Mouse (Mus musculus) hindbrain, embryonic 13.5 days (tissue): ENCODE measurements around the gene Wdr81. TPM values are rescaled to one million over a fixed set of nuclear protein-coding genes. Genes with fewer than 3 reads are reported as not detected.

Source experiments
- ATAC-seq: fragments of 200-750 bp; cut with Nextera tagmentation; 2 replicates; pipeline ENCODE4 v1.8.0; 2017; ENCODE audit warnings: moderate TSS enrichment; ENCODE audit not compliant: low FRiP score
- H3K27ac ChIP-seq: fragments of 300-500 bp; sonication (generic); 2 replicates; pipeline ENCODE4 v1.5.1; 2015; ENCODE audit warnings: inconsistent platforms, mild to moderate bottlenecking, moderate library complexity
- H3K27me3 ChIP-seq: fragments of 300-500 bp; sonication (generic); 2 replicates; pipeline ENCODE4 v1.6.1; 2015; ENCODE audit warnings: mild to moderate bottlenecking, inconsistent platforms
- H3K36me3 ChIP-seq: fragments of 300-500 bp; sonication (generic); 2 replicates; pipeline ENCODE4 v1.6.1; 2015; ENCODE audit warnings: mild to moderate bottlenecking, inconsistent platforms
- H3K4me1 ChIP-seq: fragments of 300-500 bp; sonication (generic); replicated peaks from 2 replicates; pipeline ENCODE4 v1.6.1; 2015; ENCODE audit warnings: inconsistent platforms
- H3K4me2 ChIP-seq: fragments of 300-500 bp; sonication (generic); 2 replicates; pipeline ENCODE4 v1.6.1; 2015; ENCODE audit warnings: inconsistent platforms, mild to moderate bottlenecking, moderate library complexity
- H3K4me3 ChIP-seq: fragments of 300-500 bp; sonication (generic); 2 replicates; pipeline ENCODE4 v1.5.1; 2015; ENCODE audit warnings: mild to moderate bottlenecking, inconsistent platforms
- H3K9ac ChIP-seq: fragments of 300-500 bp; sonication (generic); 2 replicates; pipeline ENCODE4 v1.6.1; 2015; ENCODE audit warnings: mild to moderate bottlenecking, inconsistent platforms
- H3K9me3 ChIP-seq: fragments of 300-500 bp; sonication (generic); 2 replicates; pipeline ENCODE4 v1.6.1; 2016; ENCODE audit warnings: inconsistent platforms
- WGBS: fragments of 180-500 bp; shearing (Covaris S2); methylation state at CpG from one replicate; pipeline ENCODE4 v1.1.7; 2015; 5-methylcytosine and 5-hydroxymethylcytosine counted together
- polyA plus RNA-seq: library from polyadenylated mRNA; unstranded; fragments of >200 nt; fragmentation: Nextera tagmentation; extraction: Ambion mirVana; gene quantifications from 2 replicates; pipeline ENCODE4 v1.2.1, GENCODE M21; 2015

The Wdr81 gene
- polyA plus RNA-seq: 6.2 and 7.1 TPM in 2 replicates

DNA sequence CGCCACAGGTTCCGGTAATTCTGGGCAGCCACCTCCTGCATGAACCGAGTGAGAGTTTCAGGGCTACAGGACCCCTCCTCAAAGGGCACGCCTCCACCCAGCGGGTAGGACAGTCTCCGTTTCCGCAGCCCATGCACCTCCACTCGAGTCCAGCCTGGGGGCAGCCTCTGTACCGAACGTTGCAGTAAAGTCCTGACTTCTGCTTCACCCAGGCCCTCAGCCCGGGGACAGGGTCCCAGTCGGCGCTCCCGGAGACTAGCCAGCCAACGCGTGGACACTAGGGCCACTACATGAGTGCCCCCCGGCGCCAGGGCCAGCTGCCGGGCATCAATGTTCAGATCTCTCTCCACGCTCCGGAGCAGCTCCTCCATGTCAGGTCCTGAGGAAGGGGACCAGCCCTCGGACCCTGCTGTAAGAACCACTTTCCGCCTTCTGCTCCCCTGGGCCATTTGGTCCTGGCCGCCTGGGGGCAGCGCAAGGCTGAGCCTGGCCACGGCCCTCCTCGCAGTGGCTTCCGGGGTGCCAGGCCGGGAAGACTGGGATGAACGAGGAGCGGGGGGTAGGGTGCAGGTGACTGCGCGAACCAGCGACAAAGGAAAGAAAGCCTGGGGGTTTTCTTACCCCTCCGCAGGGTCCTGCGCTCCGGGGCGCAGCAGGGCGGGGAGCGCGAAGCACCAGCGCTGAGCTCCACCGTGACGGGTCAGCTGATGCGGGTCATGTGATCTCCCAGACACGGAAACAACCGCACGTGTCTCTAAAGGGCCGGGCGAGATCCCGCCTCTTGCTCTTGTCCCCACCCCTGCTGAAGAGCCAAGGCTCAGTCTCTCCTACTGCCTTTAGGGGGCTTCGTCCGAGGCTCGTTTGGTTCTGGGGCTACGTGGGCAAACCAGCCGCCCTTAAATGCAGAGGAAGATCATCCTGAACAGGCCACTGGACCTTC, at the start of gene Wdr81:
Gene Wdr81 (minus strand): TSS at position 727 of the 940 bp plus-strand sequence.
- peak; percentile 94 for ATAC-seq
- Histone ChIP-seq H3K9me3 (no peaks in the 10 kb centered on the region), H3K27ac (peak within 1 kb of the TSS; percentile 69), H3K4me3 (peak within 1 kb of the TSS; percentile 78), H3K9ac (peak within 1 kb of the TSS; percentile 87), H3K27me3 (no peaks in the 10 kb centered on the region), H3K4me1 (peaks cover 48% of the 10 kb centered on the region), H3K36me3 (peaks cover 25% of the 10 kb centered on the region), H3K4me2 (peak within 1 kb of the TSS; percentile 99)
- 2% methylated on average over 56 of the region's 56 CpGs for WGBS

DNA sequence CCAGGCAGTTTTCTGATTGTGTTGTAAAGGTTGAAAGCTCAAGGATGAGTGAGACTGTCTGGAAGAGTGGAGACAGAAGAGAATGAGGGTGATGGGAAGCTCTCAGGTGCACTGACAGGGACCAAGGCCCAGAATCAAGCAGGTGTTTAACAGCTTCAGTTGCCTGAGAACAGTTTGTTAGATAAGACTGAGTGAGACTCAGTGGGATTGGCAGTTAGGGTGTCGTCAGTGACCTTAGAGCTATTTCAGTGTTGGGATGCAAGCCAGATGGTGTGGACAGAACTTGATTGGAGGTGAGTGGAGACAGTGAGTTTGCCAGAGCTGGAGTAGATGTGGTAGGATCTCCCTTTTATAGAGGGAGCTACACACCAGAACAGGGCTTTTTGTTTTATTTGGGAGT, 43.6 kb upstream of the Wdr81 start:
- Histone ChIP-seq H3K27ac (no peak overlapping the region), H3K4me1 (no peaks in the 10 kb centered on the region), H3K36me3 (peaks cover 99% of the 10 kb centered on the region), H3K9me3 (no peaks in the 10 kb centered on the region), H3K4me2 (no peak overlapping the region), H3K9ac (no peak overlapping the region), H3K27me3 (no peaks in the 10 kb centered on the region), H3K4me3 (no peak overlapping the region)
- 83% methylated on average over 1 of the region's 1 CpGs for WGBS
- ATAC-seq: no peak

DNA sequence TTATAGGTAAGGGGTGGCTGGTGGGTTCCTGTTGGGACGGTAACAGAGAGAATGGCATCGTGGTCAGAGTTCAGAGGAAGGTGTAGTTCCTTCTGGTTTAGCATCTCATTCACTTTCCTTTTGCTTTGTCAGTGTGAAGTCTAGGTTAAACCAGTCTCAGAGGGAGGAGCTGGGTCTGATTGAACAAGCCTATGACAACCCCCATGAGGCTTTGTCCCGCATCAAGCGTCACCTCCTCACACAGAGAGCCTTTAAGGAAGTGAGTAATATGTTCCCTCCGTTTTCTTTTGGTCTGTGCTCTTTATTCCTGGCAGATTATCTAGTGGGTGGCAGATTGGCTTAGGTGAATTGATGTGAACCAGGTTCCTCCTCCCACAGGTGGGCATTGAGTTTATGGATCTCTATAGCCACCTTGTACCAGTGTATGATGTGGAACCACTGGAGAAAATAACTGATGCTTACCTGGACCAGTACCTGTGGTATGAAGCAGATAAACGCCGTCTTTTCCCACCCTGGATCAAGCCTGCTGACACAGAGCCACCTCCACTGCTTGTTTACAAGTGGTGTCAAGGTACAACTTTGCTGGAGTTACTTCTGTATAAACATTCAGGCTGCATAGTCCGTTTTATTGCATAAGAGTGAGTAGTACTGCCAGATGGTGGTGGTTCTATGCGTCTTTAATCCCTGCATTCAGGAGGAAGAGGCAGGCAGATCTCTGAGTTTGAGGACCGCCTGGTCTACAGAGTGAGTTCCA, 40.0 kb upstream of the Wdr81 start:
- no peak overlapping the region for H3K4me2 ChIP-seq
- WGBS: 95% methylated on average over 10 of the region's 10 CpGs
- no peak overlapping the region for H3K27ac ChIP-seq
- H3K9ac ChIP-seq: no peak overlapping the region
- no peaks in the 10 kb centered on the region for H3K9me3 ChIP-seq
- no peaks in the 10 kb centered on the region for H3K4me1 ChIP-seq
- H3K36me3 ChIP-seq: peaks cover 99% of the 10 kb centered on the region
- ATAC-seq: no peak
- H3K4me3 ChIP-seq: no peak overlapping the region
- H3K27me3 ChIP-seq: no peaks in the 10 kb centered on the region

DNA sequence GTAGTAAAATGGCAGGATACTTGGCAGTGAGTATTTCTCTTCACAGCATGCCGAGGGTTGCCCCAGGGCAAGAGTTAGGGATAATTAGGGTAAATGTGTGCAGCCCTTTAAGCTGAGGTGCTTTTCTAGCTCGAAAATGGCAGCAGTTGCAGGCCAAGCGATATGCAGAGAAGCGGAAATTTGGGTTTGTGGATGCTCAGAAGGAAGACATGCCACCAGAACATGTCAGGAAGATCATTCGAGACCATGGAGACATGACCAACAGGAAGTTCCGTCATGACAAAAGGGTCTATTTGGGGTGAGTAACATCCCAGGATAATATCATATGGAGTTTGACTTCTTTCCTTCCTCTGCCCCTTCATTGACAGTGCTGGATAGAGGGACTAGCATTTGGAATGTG, 33.0 kb upstream of the Wdr81 start:
- Histone ChIP-seq H3K4me1 (peaks cover 17% of the 10 kb centered on the region), H3K36me3 (peaks cover 32% of the 10 kb centered on the region), H3K27me3 (0 out of 2 replicates have a peak, but pooled peaks cover 12% of the 10 kb centered on the region), H3K4me2 (peak overlapping the region; percentile 98), H3K9ac (peak overlapping the region; percentile 97), H3K4me3 (peak overlapping the region; percentile 99), H3K9me3 (no peaks in the 10 kb centered on the region), H3K27ac (peak overlapping the region; percentile 87; the same call in 1 of the 2 replicates)
- ATAC-seq: no peak
- WGBS: 46% methylated on average over 6 of the region's 6 CpGs

DNA sequence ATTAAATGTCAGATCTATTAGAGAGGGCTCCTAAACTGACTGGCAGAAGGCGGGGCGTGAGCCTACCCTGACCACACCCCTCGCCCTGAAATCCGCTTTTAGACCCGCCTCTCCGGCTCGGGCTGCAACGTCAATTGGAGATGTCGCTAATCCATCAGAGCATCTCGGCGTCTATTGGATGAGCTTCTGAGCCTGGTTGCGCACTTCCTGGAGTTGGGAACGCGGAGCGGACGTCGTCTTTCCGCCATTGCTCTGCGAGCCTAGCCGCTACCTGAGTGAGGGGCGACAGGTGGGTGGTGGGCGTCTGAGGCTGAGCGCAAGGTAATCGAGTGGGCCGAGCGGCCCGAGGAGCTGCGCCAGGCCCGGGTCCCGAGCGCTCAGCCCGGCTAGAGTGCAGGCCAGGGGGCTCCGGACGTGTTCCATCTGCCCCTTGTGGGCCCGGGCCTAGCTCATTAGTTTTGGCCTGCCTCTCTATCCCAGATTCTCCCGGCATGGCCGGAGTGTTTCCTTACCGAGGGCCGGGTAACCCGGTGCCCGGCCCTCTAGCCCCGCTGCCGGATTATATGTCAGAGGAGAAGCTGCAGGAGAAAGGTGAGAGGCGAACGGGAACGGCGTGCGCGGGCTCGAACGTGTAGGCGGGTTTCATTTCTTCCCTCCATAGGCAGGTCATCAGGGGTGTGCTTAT, 32.2 kb upstream of the Wdr81 start, which contains the start of gene Prpf8:
Gene Prpf8 (plus strand): TSS at position 216 of the 685 bp plus-strand sequence.
- Histone ChIP-seq H3K27me3 (0 out of 2 replicates have a peak, but pooled peaks cover 12% of the 10 kb centered on the region), H3K4me2 (peak within 1 kb of the TSS; percentile 98), H3K9ac (peak within 1 kb of the TSS; percentile 97), H3K4me1 (peaks cover 17% of the 10 kb centered on the region), H3K27ac (peak within 1 kb of the TSS; percentile 87), H3K9me3 (no peaks in the 10 kb centered on the region), H3K4me3 (peak within 1 kb of the TSS; percentile 99), H3K36me3 (peaks cover 25% of the 10 kb centered on the region)
- under 1% methylated on average over 52 of the region's 52 CpGs for WGBS
- peak; percentile 100 for ATAC-seq

DNA sequence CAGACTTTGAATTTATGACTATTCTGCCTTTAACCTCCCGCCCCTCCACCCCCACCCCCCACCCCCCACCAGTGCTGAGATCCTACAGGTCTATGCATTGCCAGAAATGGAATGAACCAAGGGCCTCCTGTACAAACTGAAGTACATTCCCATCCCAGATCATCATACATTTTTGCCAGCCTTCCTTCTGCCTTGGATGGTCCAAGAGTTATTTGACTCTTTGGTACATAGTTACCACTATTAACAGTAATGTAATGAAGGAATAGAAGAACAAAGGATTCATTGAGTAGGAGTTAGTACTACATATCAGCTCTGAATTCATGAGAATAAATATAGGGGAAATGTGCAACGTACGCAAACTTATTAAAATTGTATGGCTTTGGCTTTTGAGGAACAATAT, 31.7 kb upstream of the Wdr81 start:
- peak; percentile 52 for ATAC-seq
- H3K4me3 ChIP-seq: peak overlapping the region; percentile 99; the same call in 1 of the 2 replicates
- no peaks in the 10 kb centered on the region for H3K9me3 ChIP-seq
- peak overlapping the region; percentile 52; the same call in 1 of the 2 replicates for H3K27ac ChIP-seq
- peaks cover 19% of the 10 kb centered on the region for H3K36me3 ChIP-seq
- no peak overlapping the region for H3K9ac ChIP-seq
- WGBS: 28% methylated on average over 3 of the region's 3 CpGs
- peaks cover 17% of the 10 kb centered on the region for H3K4me1 ChIP-seq
- 0 out of 2 replicates have a peak, but pooled peaks cover 12% of the 10 kb centered on the region for H3K27me3 ChIP-seq
- peak overlapping the region; percentile 44 for H3K4me2 ChIP-seq

DNA sequence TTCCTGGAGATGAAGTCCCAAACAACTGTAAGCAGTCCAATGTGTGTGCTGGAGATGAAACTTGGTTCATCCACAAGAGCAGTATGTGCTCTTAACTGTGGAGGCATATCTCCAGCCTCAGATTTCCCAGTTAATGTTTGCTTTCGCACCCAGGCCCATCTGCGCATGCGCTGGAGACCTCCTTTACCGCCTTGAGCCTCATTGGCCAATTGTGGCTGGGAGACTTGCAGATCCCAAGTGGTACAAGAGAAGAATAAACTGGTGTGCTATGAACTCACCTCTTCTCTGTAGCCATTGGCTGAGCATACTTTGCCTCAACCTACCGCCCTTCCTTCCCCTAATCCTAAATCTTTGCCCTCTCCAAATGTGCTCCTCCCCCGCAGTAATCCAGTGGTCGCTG, 18.9 kb upstream of the Wdr81 start:
- WGBS: 65% methylated on average over 7 of the region's 7 CpGs
- no peaks in the 10 kb centered on the region for H3K9me3 ChIP-seq
- no peak for ATAC-seq

DNA sequence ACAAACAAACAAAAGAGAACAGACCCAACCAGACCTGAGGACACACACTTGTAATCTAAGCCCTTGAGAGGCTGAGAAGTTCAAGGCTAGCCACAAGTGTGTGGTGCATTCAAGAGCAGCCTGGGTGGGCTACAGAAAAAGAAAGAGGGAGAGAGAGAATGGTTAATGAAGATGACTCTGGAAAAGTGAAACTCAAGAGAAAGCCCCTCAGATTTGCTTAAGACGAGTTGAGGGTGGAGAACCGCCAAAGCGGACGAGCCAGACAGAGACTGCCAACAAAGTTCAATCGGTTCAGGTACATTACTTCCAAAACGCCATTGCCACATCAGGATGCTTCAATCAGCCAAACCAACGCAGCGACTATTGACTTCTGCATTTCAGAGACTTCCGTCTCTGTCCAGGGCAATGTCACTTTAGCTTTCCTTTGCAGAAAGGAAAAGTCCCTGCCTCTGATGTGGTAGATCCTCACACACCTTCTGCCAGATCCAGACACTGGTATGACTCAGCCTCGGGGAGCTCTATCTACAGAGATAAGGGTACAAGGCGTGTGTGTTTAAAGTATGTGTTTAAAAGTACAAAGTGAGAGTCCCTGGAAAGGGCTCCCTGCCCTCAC, 18.1 kb upstream of the Wdr81 start:
- H3K9me3 ChIP-seq: no peaks in the 10 kb centered on the region
- H3K4me3 ChIP-seq: no peak overlapping the region
- 0 out of 2 replicates have a peak, but pooled peaks cover 18% of the 10 kb centered on the region for H3K27me3 ChIP-seq
- H3K9ac ChIP-seq: no peak overlapping the region
- peaks cover 6% of the 10 kb centered on the region for H3K4me1 ChIP-seq
- H3K27ac ChIP-seq: no peak overlapping the region
- no peaks in the 10 kb centered on the region for H3K36me3 ChIP-seq
- H3K4me2 ChIP-seq: no peak overlapping the region
- WGBS: 88% methylated on average over 11 of the region's 11 CpGs
- ATAC-seq: no peak

More for the DNA sequence above, 18.9 kb upstream of the Wdr81 start:
- H3K4me1 ChIP-seq: no peaks in the 10 kb centered on the region
- no peak overlapping the region for H3K27ac ChIP-seq
- H3K4me2 ChIP-seq: no peak overlapping the region
- no peak overlapping the region for H3K4me3 ChIP-seq
- H3K9ac ChIP-seq: no peak overlapping the region
- H3K27me3 ChIP-seq: 0 out of 2 replicates have a peak, but pooled peaks cover 11% of the 10 kb centered on the region
- H3K36me3 ChIP-seq: no peaks in the 10 kb centered on the region

DNA sequence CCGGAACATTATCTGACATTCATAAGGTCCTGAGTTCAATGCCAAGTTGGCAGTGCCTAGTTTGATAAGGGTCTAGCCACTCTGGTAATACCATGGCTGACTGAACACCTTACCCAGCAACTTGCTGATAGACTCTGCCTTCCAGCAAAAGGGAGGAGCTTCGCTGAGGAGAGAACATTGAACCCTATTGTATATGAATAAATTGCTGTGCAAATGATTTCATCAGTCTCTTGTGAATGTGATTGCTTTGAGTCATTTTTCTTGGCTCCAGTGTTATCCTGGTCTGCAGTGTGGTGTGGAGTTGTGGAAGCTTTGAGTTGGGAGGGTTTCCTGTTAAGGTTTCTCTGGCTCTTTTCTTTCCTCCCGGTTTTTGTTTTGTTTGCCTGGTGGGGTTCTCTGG, 16.2 kb upstream of the Wdr81 start:
- WGBS: 88% methylated on average over 3 of the region's 3 CpGs
- no peaks in the 10 kb centered on the region for H3K9me3 ChIP-seq
- 0 out of 2 replicates have a peak, but pooled peaks cover 19% of the 10 kb centered on the region for H3K27me3 ChIP-seq
- H3K9ac ChIP-seq: no peak overlapping the region
- peaks cover 9% of the 10 kb centered on the region for H3K36me3 ChIP-seq
- H3K4me1 ChIP-seq: peaks cover 8% of the 10 kb centered on the region
- ATAC-seq: no peak
- H3K27ac ChIP-seq: no peak overlapping the region
- no peak overlapping the region for H3K4me3 ChIP-seq
- H3K4me2 ChIP-seq: no peak overlapping the region

DNA sequence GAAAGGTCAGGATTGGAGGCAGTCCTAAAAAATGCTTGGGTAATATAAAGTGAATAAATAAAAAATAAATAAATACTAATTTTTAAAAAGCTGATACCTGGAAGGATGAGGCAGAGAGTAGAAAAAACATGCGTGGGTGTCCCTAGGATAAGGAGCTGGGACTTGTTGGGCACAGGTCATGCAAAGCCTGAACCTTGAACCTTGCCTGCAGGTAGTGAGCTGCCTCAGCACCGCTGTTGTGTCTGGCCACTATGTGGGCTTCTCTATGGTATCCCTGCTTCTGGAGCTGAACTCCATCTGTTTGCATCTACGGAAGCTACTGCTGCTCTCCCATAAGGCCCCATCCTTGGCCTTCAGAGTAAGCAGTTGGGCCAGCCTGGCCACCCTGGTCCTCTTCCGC, 14.7 kb upstream of the Wdr81 start:
- no peak for ATAC-seq
- peaks cover 23% of the 10 kb centered on the region for H3K36me3 ChIP-seq
- H3K4me3 ChIP-seq: no peak overlapping the region
- H3K4me2 ChIP-seq: no peak overlapping the region
- peaks cover 8% of the 10 kb centered on the region for H3K4me1 ChIP-seq
- H3K9ac ChIP-seq: no peak overlapping the region
- H3K9me3 ChIP-seq: no peaks in the 10 kb centered on the region
- 0 out of 2 replicates have a peak, but pooled peaks cover 19% of the 10 kb centered on the region for H3K27me3 ChIP-seq
- 90% methylated on average over 4 of the region's 4 CpGs for WGBS
- no peak overlapping the region for H3K27ac ChIP-seq

DNA sequence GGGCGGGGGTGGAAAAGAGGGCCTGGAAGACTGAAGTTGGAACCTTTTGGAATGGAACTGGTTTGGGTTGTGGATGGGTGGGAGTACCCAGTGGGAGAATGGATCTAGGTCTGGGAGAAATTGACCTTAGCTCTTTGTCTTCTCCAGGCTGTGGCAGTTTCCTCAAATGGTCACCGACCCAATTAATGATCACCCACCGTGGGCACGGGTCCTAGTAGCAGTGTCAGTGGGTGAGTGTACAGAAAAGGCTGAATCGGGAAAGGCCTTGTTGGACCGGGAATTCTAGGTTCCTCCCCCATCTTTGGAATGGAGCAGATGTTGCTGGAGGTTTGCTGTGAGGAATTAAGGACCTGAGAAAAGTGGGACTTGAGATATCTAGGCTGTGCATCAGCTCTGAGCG, 13.9 kb upstream of the Wdr81 start:
- 0 out of 2 replicates have a peak, but pooled peaks cover 19% of the 10 kb centered on the region for H3K27me3 ChIP-seq
- H3K9me3 ChIP-seq: no peaks in the 10 kb centered on the region
- no peak overlapping the region for H3K27ac ChIP-seq
- peaks cover 23% of the 10 kb centered on the region for H3K36me3 ChIP-seq
- H3K4me3 ChIP-seq: peak overlapping the region; percentile 31
- no peak for ATAC-seq
- WGBS: 69% methylated on average over 7 of the region's 7 CpGs
- peak overlapping the region; percentile 63; the same call in 1 of the 2 replicates for H3K9ac ChIP-seq
- H3K4me1 ChIP-seq: peaks cover 11% of the 10 kb centered on the region
- H3K4me2 ChIP-seq: peak overlapping the region; percentile 57
